Comparison of ENCODE assay signal across 9 mouse cellular contexts in genomic region chr5:25082542-25082941, GRCm38 (mm10). TPM values are rescaled to one million over a fixed set of nuclear protein-coding genes. Genes with fewer than 3 reads are reported as not detected.
A peak's percentile ranks its signal among the peaks of the same experiment; 100 is the strongest.
DNase-seq lines count a peak whose midpoint lies in the region; ATAC-seq lines count a peak whose summit lies in the region.
"Had no signal": no experiment of that assay in that cellular context is flagged by ENCODE, and none has a peak within 500 bp of the region (broad histone marks: within the 10 kb centered on the region; RNA-seq: fewer than 3 reads in every experiment).

No protein-coding gene starts in this region.

- H3K4me1 ChIP-seq in heart, embryonic 14.5 days (ENCODE audit: control insufficient read depth in 2 of 2, insufficient read depth in 2 of 2, low read length in 2 of 2): peaks cover 29 to 34% of the 10 kb centered on the region in 2 experiments

- no peaks in the 10 kb centered on the region for H3K27me3 ChIP-seq in heart, embryonic 14.5 days (ENCODE audit: control insufficient read depth, insufficient read depth, low read length)
- H3K27me3 ChIP-seq: limb, embryonic 13.5 days had no signal

- WGBS in heart, embryonic 14.5 days: 38% methylated on average over 2 of the region's 2 CpGs

- DNase-seq in heart, adult 8-10 months (ENCODE audit: low spot score): no peak
- DNase-seq in 416B (ENCODE audit: low read depth) (peak; percentile 53), ZHBTc4 (ENCODE audit: low read depth, low spot score) (peak; percentile 65)
- DNase-seq in heart, postnatal 4 days: peak; percentile 71
- peak; percentile 74 to 75 for DNase-seq in lung, postnatal 4 days
- DNase-seq in layer of hippocampus, adult 8-10 months (ENCODE audit: low spot score in 2 of 2): no peak
- DNase-seq in neural tube, embryonic 10.5 days (ENCODE audit: extremely low spot score, low spot score): no peak

- H3K36me3 ChIP-seq in heart, embryonic 14.5 days (ENCODE audit: control insufficient read depth, insufficient read depth, low read length): no peaks in the 10 kb centered on the region
- H3K36me3 ChIP-seq: limb, embryonic 13.5 days had no signal

- H3K9me3 ChIP-seq in heart, embryonic 14.5 days (ENCODE audit: control insufficient read depth, low read length): no peaks in the 10 kb centered on the region
- H3K9me3 ChIP-seq: limb, embryonic 13.5 days had no signal

- no peak overlapping the region for H3K9ac ChIP-seq in heart, embryonic 14.5 days (ENCODE audit: low read length)
- H3K9ac ChIP-seq: limb, embryonic 13.5 days had no signal

- H3K4me3 ChIP-seq in heart, embryonic 14.5 days (ENCODE audit: control insufficient read depth in 1 of 2, insufficient read depth in 1 of 2, low read depth in 1 of 2, low read length in 2 of 2): no peak overlapping the region
- H3K4me3 ChIP-seq: limb, embryonic 13.5 days had no signal

- no peak overlapping the region for H3K4me2 ChIP-seq in heart, embryonic 14.5 days (ENCODE audit: low read length)
- H3K4me2 ChIP-seq: limb, embryonic 13.5 days had no signal

- 0 out of 2 replicates have a peak, but pooled peaks have one; percentile 51 for ATAC-seq in heart, embryonic 14.5 days (ENCODE audit: insufficient number of reproducible peaks, insufficient read depth, low FRiP score, low read depth)

- H3K27ac ChIP-seq in heart, embryonic 14.5 days (replicated peaks in 1 of 2; ENCODE audit: control insufficient read depth in 1 of 2, insufficient read depth in 1 of 2, low read depth in 2 of 2, low read length in 2 of 2): no peak overlapping the region
- H3K27ac ChIP-seq: limb, embryonic 13.5 days had no signal

RNA-seq across cellular contexts. Expression of gene Prkag2, which starts 17.9 kb away (rescaled TPM):
- polyA plus RNA-seq in heart, embryonic 14.5 days (2014; fragmentation: Nextera tagmentation; extraction: Ambion mirVana): 120 and 122 TPM in 2 replicates
- 10 to 100 TPM; 26.9 to 39.0 (median 30.5) TPM for total RNA-seq in heart, adult 8-10 months (2022)
- 100 to 1,000 TPM; 143 to 152 TPM for total RNA-seq in heart, postnatal 4 days (2021)
- 100 to 1,000 TPM; 143 to 198 (median 175) TPM for total RNA-seq in layer of hippocampus, adult 8-10 months (2022)

Comparison
In these comparisons a context has a peak if more than half of its experiments do, and no peak if none do; other contexts are left out.
1. DNase-seq: peak in 416B (single experiment), ZHBTc4 (single experiment), heart, postnatal 4 days (single experiment) and lung, postnatal 4 days (2 of 2); none in heart, adult 8-10 months (single experiment), layer of hippocampus, adult 8-10 months (0 of 2) and neural tube, embryonic 10.5 days (single experiment).